Mouse (Mus musculus): ENCODE results near the gene Dpy19l1. TPM values are rescaled to one million over a fixed set of nuclear protein-coding genes. Genes with fewer than 3 reads are reported as not detected.

Dpy19l1 gene
- total RNA-seq, 2 experiments from 2014 or later = 41.9 to 43.2 TPM

Other genes starting within 250 kb of the Dpy19l1 start
- not detected for gene Cypt4, start 122.1 kb upstream of the Dpy19l1 start, total RNA-seq (2021)
- under 1 TPM; 0.28 to 0.42 TPM for gene Dpy19l2, start 193.2 kb upstream of the Dpy19l1 start, total RNA-seq (2021)

All from layer of hippocampus, postnatal 36 days (tissue).